Mouse (Mus musculus): ENCODE results near the gene Met.
A peak's percentile ranks its signal among the peaks of the same experiment; 100 is the strongest.

Gene Met

DNA sequence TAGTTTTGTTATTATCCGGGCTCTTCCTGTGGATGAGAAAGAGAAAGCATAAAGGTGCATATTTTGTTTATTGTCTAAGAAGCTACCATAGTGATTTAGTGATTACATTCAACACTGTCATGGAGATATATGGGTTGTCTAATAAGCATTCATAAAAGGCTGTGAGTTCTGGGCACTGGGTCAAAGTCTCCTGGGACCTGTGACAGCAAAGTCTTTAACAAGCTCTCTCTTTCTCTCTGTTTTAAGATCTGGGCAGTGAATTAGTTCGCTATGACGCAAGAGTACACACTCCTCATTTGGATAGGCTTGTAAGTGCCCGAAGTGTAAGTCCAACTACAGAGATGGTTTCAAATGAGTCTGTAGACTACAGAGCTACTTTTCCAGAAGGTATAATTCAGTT is 85.2 kb downstream of the Met start:
- DNase-seq (ENCODE audit: low spot score in 2 of 2), result peak in 1 of 2 experiments; percentile 30

DNA sequence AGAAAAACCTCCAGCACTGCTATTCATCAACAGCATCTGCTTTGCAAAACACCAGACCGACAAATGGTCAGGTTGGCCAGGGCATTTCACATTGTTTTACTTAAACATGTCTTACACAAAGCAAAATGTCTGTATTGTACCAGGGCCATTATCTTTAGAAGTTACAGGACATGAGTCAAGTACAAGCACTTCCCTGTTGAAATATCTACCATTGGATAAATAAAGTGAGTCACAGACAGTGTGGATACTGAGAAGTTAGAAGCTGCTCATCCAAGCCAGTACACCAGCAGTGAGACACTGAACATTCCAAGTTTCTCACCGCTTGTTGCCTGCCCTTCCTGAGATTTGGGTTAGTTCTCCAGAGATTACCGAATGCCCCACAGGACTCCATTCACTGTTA is 86.0 kb downstream of the Met start:
- DNase-seq (ENCODE audit: low spot score in 2 of 2), result no peak

DNA sequence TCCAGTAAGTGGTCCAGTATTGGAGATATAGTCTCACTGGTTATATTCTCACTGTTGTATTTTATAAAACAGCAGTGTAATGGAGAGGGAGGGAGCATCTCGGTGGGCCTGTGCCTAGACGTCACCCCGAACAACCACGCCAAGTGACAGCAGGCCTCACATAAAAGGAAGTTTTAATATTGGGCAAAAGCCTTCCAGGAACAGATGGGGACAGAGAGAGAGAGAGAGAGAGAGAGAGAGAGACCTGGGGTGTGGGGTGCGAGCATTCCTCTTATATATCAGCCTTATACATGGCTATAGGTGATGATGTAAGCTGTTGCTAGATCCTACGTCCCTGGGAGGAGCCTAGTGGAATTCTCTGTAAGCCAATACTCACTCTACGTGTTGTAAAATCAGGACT is 90.7 kb downstream of the Met start:
- no peak for DNase-seq (ENCODE audit: low spot score in 2 of 2)

GRCm38 (mm10) chr6:17554757-17555156 is 91.2 kb downstream of the Met start:
- no peak for DNase-seq (ENCODE audit: low spot score in 2 of 2)

DNA sequence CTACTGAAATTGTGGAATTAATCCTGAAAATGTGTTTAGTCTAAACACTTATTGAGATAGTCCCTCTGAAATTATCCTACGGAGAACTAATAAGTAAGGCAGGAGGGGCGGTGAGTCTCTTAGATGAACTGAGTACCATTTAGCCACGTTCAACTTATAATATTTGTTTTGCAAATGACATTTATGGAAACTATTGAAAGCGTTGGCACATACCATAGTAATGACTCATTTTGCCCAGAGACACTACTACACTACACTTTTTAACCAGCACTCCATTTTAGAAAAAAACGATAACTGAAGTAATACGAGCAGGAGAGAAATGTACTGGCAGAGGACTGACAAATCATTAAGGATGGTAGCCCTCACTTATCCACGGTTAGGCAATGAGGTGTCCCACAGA is 92.1 kb downstream of the Met start:
- DNase-seq (ENCODE audit: low spot score in 2 of 2), result no peak

DNA sequence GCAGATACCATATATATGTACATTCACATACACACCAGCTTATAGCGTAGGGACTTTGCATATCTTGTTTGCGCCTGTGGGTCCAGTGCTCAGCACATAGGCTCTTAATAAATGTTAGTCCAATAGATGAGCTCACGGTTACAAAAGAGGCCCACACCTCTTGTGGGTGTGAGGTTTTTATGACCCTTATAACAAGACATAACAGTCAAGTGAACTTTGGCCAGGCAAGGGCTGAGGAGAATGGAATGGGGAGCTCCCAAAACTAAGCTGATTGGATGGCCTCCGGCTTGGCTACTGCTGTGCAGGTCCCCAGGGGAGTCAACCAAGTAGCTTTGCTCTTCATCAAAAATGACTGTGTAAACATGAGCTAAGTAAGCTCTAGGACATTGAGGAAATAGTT is 96.1 kb downstream of the Met start:
- no peak for DNase-seq (ENCODE audit: low spot score in 2 of 2)

GRCm38 (mm10) chr6:17561347-17561746 is 97.7 kb downstream of the Met start:
- DNase-seq (ENCODE audit: low spot score in 2 of 2), result no peak

GRCm38 (mm10) chr6:17561886-17562285 is 98.3 kb downstream of the Met start:
- DNase-seq (ENCODE audit: low spot score in 2 of 2), result no peak

DNA sequence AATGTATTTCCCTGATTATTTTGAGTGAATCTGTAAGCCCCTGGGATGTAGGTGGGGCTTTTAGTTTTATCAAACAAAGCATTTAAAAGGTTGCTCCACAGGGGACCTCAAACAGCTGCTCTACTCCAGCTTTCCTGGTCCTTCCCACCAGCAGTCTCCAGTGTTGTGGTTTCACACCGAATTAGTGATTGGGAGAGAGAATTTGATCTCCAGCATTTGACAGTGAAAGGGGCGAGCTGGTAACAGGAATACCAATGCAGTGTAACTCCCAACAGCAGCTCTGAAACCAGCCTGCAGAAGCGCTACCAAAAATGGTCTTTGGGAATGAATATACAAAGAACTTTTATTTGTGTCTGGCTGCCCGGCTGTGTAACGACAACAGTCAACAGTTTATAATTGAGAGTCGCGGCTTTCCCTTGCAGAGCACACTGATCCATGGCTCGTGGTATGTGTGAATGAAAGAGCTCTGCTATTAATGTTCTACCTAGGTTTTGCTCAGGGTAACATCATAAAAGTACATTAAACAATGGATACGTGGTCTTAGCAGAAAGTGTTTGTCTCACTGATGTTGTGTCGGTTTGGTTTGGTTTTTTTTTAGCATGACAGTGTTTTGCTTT is 99.0 kb downstream of the Met start:
- DNase-seq (ENCODE audit: low spot score in 2 of 2), result no peak

GRCm38 (mm10) chr6:17568702-17569352 is 105.2 kb downstream of the Met start:
- no peak for DNase-seq (ENCODE audit: low spot score in 2 of 2)

GRCm38 (mm10) chr6:17573227-17573626 is 109.6 kb downstream of the Met start:
- DNase-seq (ENCODE audit: low spot score in 2 of 2), result no peak

DNA sequence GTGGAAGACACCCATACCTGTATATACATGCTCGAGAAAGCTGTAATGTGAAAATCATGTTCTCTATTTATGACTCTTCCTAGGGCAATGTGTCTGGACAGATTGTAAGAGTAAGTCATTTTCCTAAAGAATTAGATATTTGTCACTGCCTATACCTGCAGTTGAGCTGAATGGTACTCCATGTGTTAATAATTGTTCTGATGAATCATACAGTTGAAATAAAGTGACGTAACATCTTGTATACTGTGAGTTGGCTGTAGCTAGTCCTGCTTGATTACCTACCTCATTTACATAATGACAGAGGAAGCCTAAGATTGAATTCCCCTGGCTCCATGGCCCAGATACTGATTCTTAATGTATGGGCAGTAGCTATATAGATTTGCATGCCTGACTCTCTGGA is 110.1 kb downstream of the Met start:
- DNase-seq (ENCODE audit: low spot score in 2 of 2), result no peak

DNA sequence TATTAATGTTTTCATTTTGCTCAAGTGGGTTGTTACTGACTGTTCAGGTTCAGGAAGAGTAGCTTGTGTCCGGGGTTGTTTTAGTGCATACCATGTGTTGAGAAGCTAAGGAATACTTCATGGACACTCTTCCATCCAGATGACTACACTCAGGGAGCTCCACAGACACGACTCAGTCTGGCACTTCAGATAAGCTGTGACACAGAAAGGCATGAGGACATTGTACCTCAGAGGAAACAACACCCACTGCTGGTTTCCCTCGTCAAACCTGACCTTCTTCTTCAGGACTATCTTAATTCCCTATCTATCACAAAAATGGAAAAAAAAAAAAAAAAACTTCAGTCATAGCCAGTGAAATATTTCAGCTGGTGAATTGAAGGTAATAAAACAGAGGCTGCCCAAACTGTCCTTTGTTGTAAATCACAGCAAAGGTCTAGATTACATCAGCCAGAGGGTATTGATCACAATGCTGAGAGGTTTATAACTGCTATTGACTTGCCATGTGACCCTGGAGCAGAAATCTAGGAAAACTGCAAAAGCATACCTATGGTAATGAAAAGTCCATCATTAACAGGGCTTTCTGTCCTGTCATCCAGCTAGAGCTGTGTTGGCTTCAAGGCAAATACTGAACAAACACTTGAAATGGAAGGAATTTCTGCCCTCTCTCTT is 114.6 kb downstream of the Met start:
- DNase-seq (ENCODE audit: low spot score in 2 of 2), result no peak

DNA sequence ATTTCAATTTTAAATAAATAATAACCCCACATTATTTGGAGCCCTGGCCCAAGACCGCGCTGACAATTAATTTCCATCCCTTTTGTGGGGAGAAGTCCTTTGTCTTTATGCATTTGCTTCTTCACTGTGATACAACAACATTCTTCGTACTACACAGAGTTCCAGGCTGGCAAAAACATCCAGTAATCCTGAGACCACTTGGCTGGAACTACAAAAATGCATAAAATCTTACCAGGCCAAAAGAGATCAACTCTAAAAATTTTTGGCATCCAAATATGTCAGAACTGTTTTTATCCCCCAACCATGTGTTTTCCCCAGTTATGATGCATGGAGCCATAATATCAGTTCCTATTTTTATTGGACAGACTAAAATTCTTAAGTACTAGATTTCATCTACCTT is 116.7 kb downstream of the Met start:
- no peak for DNase-seq (ENCODE audit: low spot score in 2 of 2)

DNA sequence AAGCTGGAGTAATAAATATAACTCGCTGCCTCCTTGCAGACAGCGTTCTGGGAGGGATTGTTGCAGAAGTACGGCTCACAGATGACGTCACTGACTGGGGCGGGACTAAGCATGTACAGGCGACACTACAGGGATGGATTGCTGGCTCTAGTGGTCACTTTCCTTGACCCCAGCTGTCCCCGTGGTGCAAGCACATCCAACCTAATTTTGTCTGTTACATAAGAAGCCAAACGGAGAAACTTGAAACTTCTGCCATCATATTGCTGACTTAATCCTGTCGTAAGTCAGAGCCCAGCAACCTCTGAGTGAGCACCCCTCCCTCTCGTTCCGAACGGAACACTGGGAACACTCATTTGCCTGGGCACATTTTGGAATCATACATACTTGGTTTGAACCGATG is 120.4 kb downstream of the Met start:
- peak; percentile 66 to 75 for DNase-seq (ENCODE audit: low spot score in 2 of 2)

DNA sequence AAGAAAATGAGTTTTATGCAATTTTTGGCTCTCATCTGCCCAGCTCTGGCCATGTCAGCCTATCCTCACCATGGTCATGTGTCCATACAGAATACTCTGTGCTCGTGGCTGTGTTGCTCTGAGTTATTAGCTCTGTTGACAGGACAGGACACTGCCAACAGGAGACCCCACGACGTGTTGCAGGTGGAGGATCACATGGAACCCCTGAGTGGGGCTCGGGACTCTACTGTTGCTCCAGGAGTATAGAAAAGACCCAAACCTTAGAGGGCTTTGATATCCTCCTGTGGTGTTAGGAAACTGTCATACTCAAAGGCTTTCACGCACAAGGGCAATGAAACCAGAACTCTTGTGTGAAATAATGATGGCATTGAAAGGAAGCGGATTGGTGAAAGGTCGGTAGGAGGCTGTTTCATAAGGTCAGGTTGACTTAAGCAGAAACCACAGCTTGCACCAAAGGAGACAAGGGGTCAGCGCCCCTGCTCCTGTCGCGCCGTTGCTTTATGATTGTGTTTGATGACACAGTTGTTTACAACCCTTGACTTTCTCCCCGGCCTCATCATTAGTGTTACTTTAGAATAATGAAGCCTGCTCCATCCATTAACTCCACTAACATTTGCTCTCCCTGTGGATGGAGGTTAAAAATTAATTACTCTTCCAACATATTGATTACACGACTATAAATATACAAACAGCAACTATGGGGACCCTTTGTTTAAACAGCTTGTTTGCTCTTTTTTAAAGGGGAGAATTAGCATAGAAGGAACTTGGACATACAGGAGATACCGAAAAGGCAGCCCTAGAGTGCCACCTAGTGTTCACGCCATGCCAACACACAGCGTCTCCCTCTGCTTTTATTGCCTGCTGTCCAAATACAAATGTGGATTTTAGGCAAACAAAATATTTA is 125.7 kb downstream of the Met start:
- peak; percentile 83 to 87 for DNase-seq (ENCODE audit: low spot score in 2 of 2)

GRCm38 (mm10) chr6:17589953-17590627 is 126.5 kb downstream of the Met start:
- DNase-seq (ENCODE audit: low spot score in 2 of 2), result no peak

GRCm38 (mm10) chr6:17593971-17594370 is 130.4 kb downstream of the Met start:
- no peak for DNase-seq (ENCODE audit: low spot score in 2 of 2)

DNA sequence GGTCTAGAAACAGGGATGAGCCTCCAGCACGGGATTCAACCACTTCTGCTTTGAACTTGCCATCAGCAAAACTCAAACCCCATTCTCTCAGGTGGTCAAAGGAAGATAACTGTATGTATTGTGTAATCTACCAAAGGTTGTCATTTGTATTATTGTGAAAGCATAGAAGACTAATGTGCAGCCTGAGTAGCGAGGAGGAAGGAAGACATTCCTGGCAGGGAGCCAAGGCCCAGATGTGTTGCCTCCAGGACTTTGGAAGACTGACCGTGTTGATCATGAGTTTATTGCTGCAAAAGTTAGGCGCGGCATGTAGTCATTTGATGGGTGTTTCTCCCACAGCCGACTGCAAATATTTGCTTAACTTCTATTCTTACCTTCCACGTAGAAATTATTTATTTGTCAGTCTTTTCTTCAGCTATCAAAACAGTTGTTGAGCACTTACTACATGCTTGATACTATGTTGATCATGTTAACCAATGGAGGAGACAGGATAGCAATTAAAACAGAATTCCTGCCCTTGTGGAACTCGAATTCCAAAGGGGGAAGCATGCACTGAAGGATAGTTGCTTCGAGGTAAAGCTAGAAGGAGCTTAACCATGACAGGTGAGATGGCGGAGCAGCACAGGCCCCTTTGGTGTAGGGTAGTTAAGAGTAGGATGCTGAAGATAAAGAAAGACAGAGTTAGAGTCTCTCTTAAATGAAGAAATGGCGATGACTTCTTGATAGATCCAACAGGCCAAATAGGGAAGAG is 132.3 kb downstream of the Met start:
- peak in 1 of 2 experiments; percentile 34 for DNase-seq (ENCODE audit: low spot score in 2 of 2)

GRCm38 (mm10) chr6:17599373-17599772 is 135.8 kb downstream of the Met start:
- no peak for DNase-seq (ENCODE audit: low spot score in 2 of 2)

GRCm38 (mm10) chr6:17601526-17601925 is 137.9 kb downstream of the Met start:
- DNase-seq (ENCODE audit: low spot score in 2 of 2), result no peak

Data from right cerebral cortex, postnatal 10 days (tissue).